Mouse (Mus musculus) mesoderm, embryonic 11.5 days (tissue): Measurements from ENCODE around the gene Tpd52l2.
"Not testable (repeated sequence)": the region's sequence is repeated elsewhere in the genome, so short reads cannot be mapped to it uniquely, and the experiment has no call there.

ENCODE experiments used
- DNase-seq: peaks from one replicate; pipeline ENCODE4 v3.0.0-alpha.2; 2012; ENCODE audit warnings: low read depth, low spot score

Tpd52l2 gene

GRCm38 (mm10) chr2:181487338-181488277 lies 9.3 kb upstream of the Tpd52l2 start:
- peak; percentile 86 for DNase-seq

GRCm38 (mm10) chr2:181491432-181492205 lies 5.3 kb upstream of the Tpd52l2 start:
- no peak for DNase-seq

- DNase-seq, result no peak
These were observed 4.7 kb upstream of the Tpd52l2 start for GRCm38 (mm10) chr2:181492206-181492605.

- no peak for DNase-seq
These were observed 3.6 kb upstream of the Tpd52l2 start, which contains the start of gene Abhd16b for GRCm38 (mm10) chr2:181493156-181493927. Gene Abhd16b, plus strand, starts transcription at chr2:181493206.

- DNase-seq, result no peak
These were observed 2.5 kb upstream of the Tpd52l2 start for GRCm38 (mm10) chr2:181494266-181494945.

- not testable (repeated sequence) for DNase-seq
These were observed 1.1 kb upstream of the Tpd52l2 start for GRCm38 (mm10) chr2:181495845-181496244.

- DNase-seq, result peak; percentile 74
These were observed 661 bp upstream of the Tpd52l2 start for GRCm38 (mm10) chr2:181496281-181496680.

GRCm38 (mm10) chr2:181497548-181497875 lies 570 bp downstream of the Tpd52l2 start:
- DNase-seq, result peak; percentile 72

GRCm38 (mm10) chr2:181498644-181499043 lies 1.7 kb downstream of the Tpd52l2 start:
- no peak for DNase-seq

GRCm38 (mm10) chr2:181509191-181509590 lies 12.2 kb downstream of the Tpd52l2 start:
- no peak for DNase-seq

- no peak for DNase-seq
These were observed 14.3 kb downstream of the Tpd52l2 start for GRCm38 (mm10) chr2:181511231-181511630.

GRCm38 (mm10) chr2:181519201-181519600 lies 22.3 kb downstream of the Tpd52l2 start:
- no peak for DNase-seq

- DNase-seq, result peak; percentile 95
These were observed 23.4 kb downstream of the Tpd52l2 start, which contains the start of gene Dnajc5 for GRCm38 (mm10) chr2:181520118-181520935. Gene Dnajc5, plus strand, starts transcription at chr2:181520485.

GRCm38 (mm10) chr2:181520936-181521227 lies 23.9 kb downstream of the Tpd52l2 start:
- no peak for DNase-seq

- no peak for DNase-seq
These were observed 24.5 kb downstream of the Tpd52l2 start for GRCm38 (mm10) chr2:181521491-181521890.

GRCm38 (mm10) chr2:181522811-181523210 lies 25.9 kb downstream of the Tpd52l2 start:
- peak; percentile 34 for DNase-seq

GRCm38 (mm10) chr2:181525526-181525925 lies 28.6 kb downstream of the Tpd52l2 start:
- DNase-seq, result no peak

GRCm38 (mm10) chr2:181529076-181529475 lies 32.1 kb downstream of the Tpd52l2 start:
- no peak for DNase-seq

GRCm38 (mm10) chr2:181532589-181532988 lies 35.6 kb downstream of the Tpd52l2 start:
- no peak for DNase-seq

- DNase-seq, result no peak
These were observed 39.5 kb downstream of the Tpd52l2 start for GRCm38 (mm10) chr2:181536410-181536809.
